Mouse (Mus musculus) cerebral cortex, adult 2 months (tissue): ENCODE results near the gene Cep55.

Experiments used
- WGBS: fragments of 180-500 bp; shearing (Covaris S2); methylation state at CpG from one replicate; pipeline ENCODE4 v1.1.7; 2018; 5-methylcytosine and 5-hydroxymethylcytosine counted together

Gene Cep55

GRCm38 (mm10) chr19:38043281-38043981, 11.4 kb upstream of the Cep55 start, which contains the start of gene Myof:
Gene Myof, minus strand, starts transcription at chr19:38043577.
- 1% methylated on average over 28 of the region's 28 CpGs for WGBS

DNA sequence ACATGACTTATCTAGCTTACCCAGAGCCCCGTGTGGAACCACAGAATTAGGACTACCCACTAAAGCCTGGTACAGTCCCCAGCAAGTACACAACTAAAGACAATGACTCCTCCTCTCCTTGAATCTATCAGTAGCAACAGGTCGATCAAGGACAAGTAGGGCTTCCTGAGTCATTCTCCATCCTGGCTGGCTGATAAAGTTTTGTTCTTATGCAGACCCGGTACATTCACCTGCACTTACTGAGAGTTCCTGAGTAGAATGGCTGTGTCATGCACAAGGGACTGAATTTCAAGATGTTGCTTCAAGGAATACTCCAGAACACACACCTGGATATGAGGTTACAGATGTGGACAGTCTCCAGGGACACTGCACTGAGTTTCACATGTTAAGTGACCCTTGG, 9.6 kb upstream of the Cep55 start:
- 88% methylated on average over 3 of the region's 3 CpGs for WGBS

- whole genome bisulfite sequencing = 92% methylated on average over 1 of the region's 1 CpGs
Measured at GRCm38 (mm10) chr19:38049686-38050085, 5.1 kb upstream of the Cep55 start.

DNA sequence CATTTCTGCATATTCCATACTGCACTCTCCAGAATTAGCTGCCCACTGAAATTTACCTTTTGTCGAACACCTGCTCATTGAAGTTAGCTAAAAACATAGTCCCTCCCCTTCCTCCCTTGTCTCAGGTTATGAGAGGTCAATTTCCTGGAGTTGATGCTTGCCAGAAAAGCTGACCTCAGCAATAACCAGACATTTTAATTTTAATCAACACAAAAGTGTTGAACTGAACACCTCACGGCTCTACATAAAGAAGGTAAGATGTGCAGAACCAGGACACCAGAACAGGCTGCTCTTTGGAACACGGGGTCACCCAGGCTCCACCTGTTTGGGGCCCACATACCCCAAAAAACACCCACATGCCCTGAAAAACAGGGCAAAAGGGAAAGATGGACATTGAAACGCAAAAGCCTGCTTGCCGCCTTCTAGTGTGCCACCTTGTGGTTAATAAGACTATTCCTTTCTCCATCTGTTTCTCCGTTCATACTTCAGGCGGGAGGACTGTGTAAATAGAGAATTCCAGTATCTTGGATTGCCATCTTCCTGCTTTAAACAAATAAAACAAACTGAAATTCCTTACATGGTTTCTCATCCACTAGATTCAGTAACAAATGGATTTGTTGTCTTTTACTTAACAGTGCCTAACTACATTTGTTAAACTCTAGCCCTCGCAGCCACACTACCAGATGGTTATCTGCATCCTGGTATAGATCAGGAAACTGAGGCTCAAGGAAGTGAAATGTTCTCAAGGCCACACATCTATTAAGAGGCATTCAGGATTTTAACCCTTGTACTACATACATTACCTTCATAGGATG, 1.4 kb upstream of the Cep55 start:
- WGBS = 26% methylated on average over 8 of the region's 8 CpGs

DNA sequence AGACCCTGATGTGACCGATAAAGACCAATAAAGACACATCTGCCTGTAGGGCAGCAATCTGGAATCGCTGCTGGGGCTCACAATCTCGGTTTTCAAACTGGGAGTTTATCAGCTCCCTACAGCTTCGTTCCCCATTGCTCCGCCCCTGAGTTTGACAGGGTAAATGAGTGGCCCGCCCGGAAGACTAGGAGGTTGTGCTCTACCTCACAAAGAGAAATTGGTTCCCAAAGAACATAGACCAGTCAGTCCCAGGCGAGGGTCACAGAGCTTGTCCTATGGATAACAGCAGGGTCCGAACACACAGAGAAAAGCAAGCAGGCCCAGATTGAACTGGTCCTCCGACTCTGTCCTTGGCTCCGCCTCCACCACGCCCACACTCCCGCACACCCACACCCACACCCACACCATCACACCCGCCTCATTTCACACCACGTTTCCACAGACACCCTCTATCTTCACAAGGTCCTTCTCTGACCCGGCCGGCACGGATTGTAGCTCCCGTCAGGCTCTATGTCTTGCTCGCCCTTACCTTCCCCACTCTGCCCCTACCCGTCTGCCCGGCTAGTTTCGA, 577 bp upstream of the Cep55 start:
- 1% methylated on average over 23 of the region's 23 CpGs for WGBS

- WGBS = 13% methylated on average over 6 of the region's 6 CpGs
Measured at GRCm38 (mm10) chr19:38055798-38056197, 987 bp downstream of the Cep55 start.

DNA sequence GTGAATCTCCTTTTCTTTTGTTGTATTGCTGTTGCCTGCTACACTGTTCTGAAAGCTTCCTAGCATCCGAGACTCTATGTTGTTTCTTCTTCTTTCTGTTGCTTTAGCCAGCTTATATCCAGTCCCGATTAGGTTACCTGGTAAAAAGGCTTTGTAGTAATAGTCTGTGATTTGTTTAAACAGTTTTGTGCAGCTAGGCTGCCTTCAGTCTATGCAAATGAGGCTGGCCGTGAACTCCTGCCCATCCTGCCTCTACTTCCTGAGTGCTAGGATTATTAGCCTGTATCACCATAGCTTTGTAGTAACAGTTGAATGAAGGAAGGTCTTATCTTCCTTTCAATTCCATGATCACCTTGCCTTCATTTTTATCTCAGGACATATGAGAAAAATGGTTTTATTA, 1.5 kb downstream of the Cep55 start:
- 41% methylated on average over 3 of the region's 3 CpGs for WGBS

- WGBS = 89% methylated on average over 8 of the region's 8 CpGs
Measured at GRCm38 (mm10) chr19:38056931-38057330, 2.1 kb downstream of the Cep55 start.

DNA sequence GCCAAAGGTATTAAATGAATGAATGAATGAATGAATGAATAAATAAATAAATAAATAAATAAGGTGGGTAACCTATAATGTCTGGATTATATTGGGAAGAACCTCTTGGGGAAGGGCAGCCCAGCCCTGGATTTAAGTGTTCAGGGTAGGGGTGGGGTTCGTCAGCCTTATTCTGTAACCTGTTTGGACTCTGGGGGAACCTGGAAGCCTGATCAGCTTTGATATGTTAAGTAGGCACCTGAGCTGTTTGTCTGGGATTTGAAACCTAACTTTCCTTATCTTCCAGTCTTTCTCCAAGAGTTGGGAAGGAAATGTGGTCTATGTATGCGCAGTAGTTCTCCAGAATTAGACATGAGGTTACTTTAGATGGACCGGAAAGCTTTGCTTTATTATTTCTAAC, 8.4 kb downstream of the Cep55 start:
- 95% methylated on average over 3 of the region's 3 CpGs for WGBS

DNA sequence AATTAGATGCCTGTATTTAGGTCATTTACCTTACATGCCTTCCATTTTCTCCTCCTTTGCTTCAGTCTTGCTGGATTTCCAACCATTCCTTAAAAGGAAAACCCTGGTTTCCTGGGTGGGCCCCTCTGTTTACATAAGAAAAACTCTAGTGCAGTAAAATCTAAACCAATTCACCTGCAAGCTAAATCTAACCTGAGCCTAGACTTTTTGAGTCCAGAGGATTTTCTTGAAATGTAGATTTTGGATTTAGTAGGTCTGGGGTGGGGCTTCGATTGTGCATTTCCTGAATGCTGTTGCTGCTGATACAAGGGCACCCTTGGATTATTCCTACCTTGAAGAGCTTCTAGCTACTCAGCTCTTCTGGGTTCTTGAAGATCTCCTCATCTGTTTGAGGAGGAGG, 9.2 kb downstream of the Cep55 start:
- WGBS = 90% methylated on average over 1 of the region's 1 CpGs

DNA sequence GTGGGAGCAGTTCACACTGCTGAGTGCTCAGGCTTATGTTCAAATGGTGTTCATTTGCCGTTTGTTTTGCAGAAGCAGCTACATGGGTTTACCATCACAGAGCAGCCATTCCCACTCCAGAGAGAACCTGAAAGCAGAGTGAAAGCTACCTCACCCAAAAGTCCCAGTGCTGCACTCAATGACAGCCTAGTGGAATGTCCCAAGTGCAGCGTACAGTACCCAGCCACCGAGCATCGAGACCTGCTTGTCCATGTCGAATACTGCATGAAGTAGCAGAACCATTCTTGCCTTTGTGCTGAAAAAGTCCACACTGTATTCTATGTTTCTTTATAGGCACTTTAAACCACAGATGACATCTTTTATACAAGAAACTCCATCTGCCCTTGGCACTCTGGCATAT, 18.4 kb downstream of the Cep55 start:
- 97% methylated on average over 5 of the region's 5 CpGs for WGBS

DNA sequence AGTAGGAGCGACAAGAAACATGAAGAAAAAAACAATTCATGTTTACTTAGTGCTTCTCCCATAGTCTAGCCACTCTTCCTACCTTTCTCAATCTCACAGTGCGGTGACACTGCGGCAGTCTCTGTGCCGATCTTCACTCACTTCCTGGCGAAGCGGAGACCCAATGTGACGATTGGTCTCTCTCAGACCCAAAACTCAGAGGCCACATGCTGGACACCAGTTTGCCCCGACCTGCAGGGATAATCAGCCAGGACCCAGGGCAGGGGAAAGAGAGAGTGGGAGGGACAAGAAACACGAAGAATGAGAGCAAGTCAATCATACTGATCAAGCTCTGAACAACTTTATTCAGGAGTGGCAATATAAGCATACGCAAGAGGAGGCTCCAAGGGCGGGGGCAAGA, 20.2 kb downstream of the Cep55 start:
- 91% methylated on average over 11 of the region's 11 CpGs for WGBS

- 56% methylated on average over 2 of the region's 2 CpGs for WGBS
Measured at GRCm38 (mm10) chr19:38076251-38076650, 21.4 kb downstream of the Cep55 start.

GRCm38 (mm10) chr19:38077851-38078540, 23.2 kb downstream of the Cep55 start:
- 78% methylated on average over 3 of the region's 3 CpGs for WGBS

- 73% methylated on average over 3 of the region's 3 CpGs for WGBS
Measured at GRCm38 (mm10) chr19:38081361-38081760, 26.6 kb downstream of the Cep55 start.

DNA sequence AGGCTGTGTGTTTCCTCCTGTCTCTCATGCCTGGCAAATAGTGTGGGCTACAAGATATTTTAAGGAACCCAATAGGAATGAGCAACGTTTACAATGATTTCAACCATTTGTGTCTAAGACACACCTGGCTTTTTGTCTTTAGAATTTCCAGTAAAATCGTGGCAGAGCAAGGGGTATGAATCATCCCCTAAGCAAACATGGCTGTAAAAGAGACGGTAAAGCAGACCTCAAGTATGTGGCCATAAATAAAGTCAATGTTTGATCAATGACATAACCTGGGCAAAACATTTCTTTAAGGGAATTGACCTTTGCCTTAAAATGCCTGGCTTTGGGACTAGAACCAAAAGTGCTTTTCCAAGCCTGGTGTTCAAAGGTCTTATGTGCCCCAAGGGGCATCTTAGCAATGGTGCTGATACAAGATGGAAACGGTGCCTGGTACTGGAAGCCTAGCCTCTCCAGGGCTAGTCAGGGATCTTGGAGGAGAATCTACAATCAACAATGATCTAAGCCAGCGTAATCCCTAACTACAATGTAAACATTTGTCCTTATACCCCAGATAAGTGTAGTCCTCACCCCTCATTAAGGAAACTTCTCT, 28.2 kb downstream of the Cep55 start:
- WGBS = 80% methylated on average over 5 of the region's 5 CpGs

DNA sequence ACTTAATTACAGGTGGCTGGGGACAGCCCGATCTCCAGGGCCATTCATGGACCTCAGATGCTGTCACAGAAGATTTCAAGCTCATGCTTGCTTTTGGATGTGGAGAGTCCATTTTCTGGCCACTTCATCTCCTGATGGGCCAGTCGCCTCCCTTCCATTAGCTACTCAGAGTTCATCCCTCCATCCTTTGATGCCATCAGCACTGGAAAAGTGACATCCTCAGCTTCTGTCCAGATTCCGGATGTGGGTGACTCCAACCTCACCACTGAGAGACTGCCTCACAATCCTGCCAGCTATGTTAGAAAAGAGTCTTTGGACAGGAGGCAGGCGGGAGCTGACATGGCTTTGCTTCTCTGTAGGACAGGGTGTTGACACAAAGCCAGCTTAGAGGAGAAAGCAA, 31.0 kb downstream of the Cep55 start:
- 91% methylated on average over 4 of the region's 4 CpGs for WGBS

- 34% methylated on average over 11 of the region's 11 CpGs for WGBS
Measured at GRCm38 (mm10) chr19:38086948-38087551, 32.2 kb downstream of the Cep55 start.

- WGBS = 80% methylated on average over 8 of the region's 8 CpGs
Measured at GRCm38 (mm10) chr19:38089358-38089757, 34.5 kb downstream of the Cep55 start.

DNA sequence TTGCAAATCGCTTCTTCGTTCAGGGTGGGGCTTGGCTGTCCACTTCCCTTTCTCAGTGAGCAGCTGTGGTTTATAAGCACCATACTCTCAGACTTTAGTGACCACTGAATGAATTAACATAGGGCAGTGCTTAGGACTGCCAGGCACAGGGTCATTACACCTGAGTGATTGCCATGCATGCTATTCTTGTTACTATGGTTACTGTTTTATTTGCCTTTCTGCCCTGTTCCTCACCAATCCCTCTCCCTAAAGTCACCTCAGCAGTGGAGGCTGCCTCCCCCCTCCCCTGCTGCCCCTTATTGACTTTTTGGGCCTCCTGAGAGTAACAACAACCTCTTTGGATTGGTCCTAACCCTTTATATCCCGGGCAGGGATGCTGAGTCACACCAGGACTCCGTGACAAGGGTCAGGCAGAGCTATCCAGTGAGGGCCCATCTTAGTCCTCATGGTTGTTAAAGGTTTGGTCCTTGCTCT, 36.7 kb downstream of the Cep55 start:
- WGBS = 71% methylated on average over 4 of the region's 4 CpGs

DNA sequence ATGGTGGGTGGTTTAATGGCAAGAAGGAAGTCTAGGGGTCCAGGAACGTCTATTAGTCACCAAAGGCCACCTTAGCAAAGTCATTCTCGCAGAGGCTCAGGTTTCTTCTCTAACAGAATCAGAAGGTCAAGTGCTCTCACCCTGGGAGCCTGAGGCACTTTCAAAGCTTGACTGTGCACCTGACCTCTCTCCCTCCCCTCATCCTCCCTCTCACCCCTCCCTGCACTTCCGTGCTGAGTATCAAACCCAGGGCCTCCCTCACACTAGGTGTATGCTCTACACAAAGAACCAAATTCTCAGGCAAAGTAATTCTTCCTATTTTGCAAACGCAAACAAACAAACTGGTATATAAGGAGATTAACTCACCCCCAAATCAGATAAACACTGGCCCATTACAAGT, 41.4 kb downstream of the Cep55 start:
- WGBS = 48% methylated on average over 4 of the region's 4 CpGs
